Comparison of ENCODE assay signal across 8 mouse cellular contexts in genomic region chr6:134606949-134607746, GRCm38 (mm10). TPM values are rescaled to one million over a fixed set of nuclear protein-coding genes. Genes with fewer than 3 reads are reported as not detected.
DNase-seq lines count a peak whose midpoint lies in the region; ATAC-seq and TF ChIP-seq lines count a peak whose summit lies in the region.

No protein-coding gene starts in this region.

- H3K4me3 ChIP-seq in embryonic facial prominence, embryonic 11.5 days (ENCODE audit: low read depth, low read length) = no peak overlapping the region
- H3K4me3 ChIP-seq in hindbrain, postnatal 0 days (ENCODE audit: low read length) = no peak overlapping the region
- H3K4me3 ChIP-seq in liver, embryonic 15.5 days (replicated peaks) = no peak overlapping the region

- H3K9ac ChIP-seq in embryonic facial prominence, embryonic 11.5 days (replicated peaks; ENCODE audit: low read length) = no peak overlapping the region
- H3K9ac ChIP-seq in hindbrain, postnatal 0 days (replicated peaks; ENCODE audit: low read length) = no peak overlapping the region
- no peak overlapping the region for H3K9ac ChIP-seq in liver, embryonic 15.5 days

- H3K4me2 ChIP-seq in embryonic facial prominence, embryonic 11.5 days (ENCODE audit: low read depth, low read length) = no peak overlapping the region
- H3K4me2 ChIP-seq in hindbrain, postnatal 0 days (ENCODE audit: low read depth, low read length) = no peak overlapping the region
- H3K4me2 ChIP-seq in liver, embryonic 15.5 days = no peak overlapping the region

- H3K27me3 ChIP-seq in embryonic facial prominence, embryonic 11.5 days (ENCODE audit: control insufficient read depth, insufficient read depth, low read length) = no peaks in the 10 kb centered on the region
- H3K27me3 ChIP-seq in hindbrain, postnatal 0 days (ENCODE audit: insufficient read depth, low read length) = no peaks in the 10 kb centered on the region
- no peaks in the 10 kb centered on the region for H3K27me3 ChIP-seq in liver, embryonic 15.5 days

- ATAC-seq in embryonic facial prominence, embryonic 11.5 days (replicated peaks; ENCODE audit: insufficient number of reproducible peaks, low FRiP score, low TSS enrichment, low read depth) = no peak; the same call in 1 of the 2 replicates
- peak; percentile 75; the same call in 1 of the 2 replicates for ATAC-seq in hindbrain, postnatal 0 days
- 0 out of 2 replicates have a peak, but pooled peaks have one; percentile 29 for ATAC-seq in liver, embryonic 15.5 days (ENCODE audit: insufficient read depth)
- ATAC-seq in monocyte, adult 5-6 weeks (replicated peaks; ENCODE audit: insufficient number of reproducible peaks, low FRiP score, low TSS enrichment, poor library complexity, severe bottlenecking) = no peak

- peak; percentile 81 for TF ChIP-seq CTCF in hindbrain, postnatal 0 days (IDR thresholded peaks at IDR 0.05; ENCODE audit: low read depth)

- H3K27ac ChIP-seq in embryonic facial prominence, embryonic 11.5 days (replicated peaks; ENCODE audit: low read depth, low read length) = peak overlapping the region; percentile 28; the same call in 1 of the 2 replicates
- H3K27ac ChIP-seq in hindbrain, postnatal 0 days = no peak overlapping the region
- H3K27ac ChIP-seq in liver, embryonic 15.5 days (replicated peaks) = no peak overlapping the region

- H3K9me3 ChIP-seq in embryonic facial prominence, embryonic 11.5 days (replicated peaks; ENCODE audit: control insufficient read depth, low read length) = no peaks in the 10 kb centered on the region
- H3K9me3 ChIP-seq in hindbrain, postnatal 0 days (ENCODE audit: low read length) = no peaks in the 10 kb centered on the region
- H3K9me3 ChIP-seq in liver, embryonic 15.5 days (replicated peaks) = no peaks in the 10 kb centered on the region

- no peaks in the 10 kb centered on the region for H3K4me1 ChIP-seq in embryonic facial prominence, embryonic 11.5 days (ENCODE audit: control insufficient read depth, insufficient read depth, low read length)
- H3K4me1 ChIP-seq in hindbrain, postnatal 0 days (ENCODE audit: insufficient read depth, low read length) = no peaks in the 10 kb centered on the region
- H3K4me1 ChIP-seq in liver, embryonic 15.5 days (replicated peaks) = 0 out of 2 replicates have a peak, but pooled peaks cover 8% of the 10 kb centered on the region

- DNase-seq in frontal cortex, postnatal 36 days (ENCODE audit: low spot score in 2 of 2) = peak; percentile 23 to 55
- DNase-seq in frontal cortex, postnatal 10 days (ENCODE audit: low spot score in 2 of 2) = no peak
- DNase-seq in ES-CJ7 (ENCODE audit: low read depth, low spot score) = peak; percentile 63
- DNase-seq in embryonic facial prominence, embryonic 11.5 days (ENCODE audit: low spot score) = peak; percentile 73
- peak; percentile 76 for DNase-seq in hindbrain, postnatal 0 days (ENCODE audit: low spot score)
- peak; percentile 69 for DNase-seq in retina, embryonic 14.5 days (ENCODE audit: low spot score)

- H3K36me3 ChIP-seq in embryonic facial prominence, embryonic 11.5 days (replicated peaks; ENCODE audit: control insufficient read depth, insufficient read depth, low read depth, low read length) = no peaks in the 10 kb centered on the region
- H3K36me3 ChIP-seq in hindbrain, postnatal 0 days (ENCODE audit: insufficient read depth, low read length) = no peaks in the 10 kb centered on the region
- H3K36me3 ChIP-seq in liver, embryonic 15.5 days (replicated peaks) = no peaks in the 10 kb centered on the region

- WGBS in embryonic facial prominence, embryonic 11.5 days = 51% methylated on average over 9 of the region's 9 CpGs
- 56% methylated on average over 9 of the region's 9 CpGs for WGBS in hindbrain, postnatal 0 days
- 53% methylated on average over 9 of the region's 9 CpGs for WGBS in liver, embryonic 15.5 days (ENCODE audit: insufficient replicate concordance)

RNA-seq across cellular contexts. Expression of gene Mansc1, which starts 25.1 kb away (rescaled TPM):
- polyA plus RNA-seq in embryonic facial prominence, embryonic 11.5 days (2014; fragmentation: Nextera tagmentation; extraction: Ambion mirVana) = 0.39 and 0.68 TPM in 2 replicates
- total RNA-seq in hindbrain, postnatal 0 days (2014; rRNA removed) = 2.2 and 3.8 TPM in 2 replicates
- polyA plus RNA-seq in hindbrain, postnatal 0 days (2015; fragmentation: Nextera tagmentation; extraction: Ambion mirVana) = 2.2 and 2.4 TPM in 2 replicates
- polyA plus RNA-seq in liver, embryonic 15.5 days (2015; fragmentation: Nextera tagmentation; extraction: Ambion mirVana) = 0.86 and 0.90 TPM in 2 replicates
- 0.68 to 1.8 TPM (median 0.96 TPM) in 3 replicates for total RNA-seq in monocyte, adult 5-6 weeks (2017)

RNA-seq across cellular contexts. Expression of gene Borcs5, which starts 32.2 kb away (rescaled TPM):
- 19.6 and 20.9 TPM in 2 replicates for polyA plus RNA-seq in embryonic facial prominence, embryonic 11.5 days (2014; fragmentation: Nextera tagmentation; extraction: Ambion mirVana)
- total RNA-seq in hindbrain, postnatal 0 days (2014; rRNA removed) = 52.5 and 71.4 TPM in 2 replicates
- 39.5 and 41.1 TPM in 2 replicates for polyA plus RNA-seq in hindbrain, postnatal 0 days (2015; fragmentation: Nextera tagmentation; extraction: Ambion mirVana)
- polyA plus RNA-seq in liver, embryonic 15.5 days (2015; fragmentation: Nextera tagmentation; extraction: Ambion mirVana) = 7.5 and 8.6 TPM in 2 replicates
- 6.4 to 10.1 TPM (median 10.1 TPM) in 3 replicates for total RNA-seq in monocyte, adult 5-6 weeks (2017)

RNA-seq across cellular contexts. Expression of gene Lrp6, which starts 40.4 kb away (rescaled TPM):
- 32.9 and 33.6 TPM in 2 replicates for polyA plus RNA-seq in embryonic facial prominence, embryonic 11.5 days (2014; fragmentation: Nextera tagmentation; extraction: Ambion mirVana)
- total RNA-seq in hindbrain, postnatal 0 days (2014; rRNA removed) = 23.9 and 26.1 TPM in 2 replicates
- polyA plus RNA-seq in hindbrain, postnatal 0 days (2015; fragmentation: Nextera tagmentation; extraction: Ambion mirVana) = 12.1 and 13.0 TPM in 2 replicates
- 7.2 and 8.0 TPM in 2 replicates for polyA plus RNA-seq in liver, embryonic 15.5 days (2015; fragmentation: Nextera tagmentation; extraction: Ambion mirVana)
- total RNA-seq in monocyte, adult 5-6 weeks (2017) = 32.0 to 57.1 TPM (median 39.6 TPM) in 3 replicates

Comparison
In these comparisons a context has a peak if more than half of its experiments do, and no peak if none do; other contexts are left out.
1. DNase-seq: peak in frontal cortex, postnatal 36 days (2 of 2), ES-CJ7 (single experiment), embryonic facial prominence, embryonic 11.5 days (single experiment), hindbrain, postnatal 0 days (single experiment) and retina, embryonic 14.5 days (single experiment); none in frontal cortex, postnatal 10 days (0 of 2).
2. ATAC-seq: peak in hindbrain, postnatal 0 days (single experiment) and liver, embryonic 15.5 days (single experiment); none in embryonic facial prominence, embryonic 11.5 days (single experiment) and monocyte, adult 5-6 weeks (single experiment).